Mouse (Mus musculus) thymus, postnatal 14 days (tissue): ENCODE data around the gene Sdccag8.
A peak's percentile ranks its signal among the peaks of the same experiment; 100 is the strongest.

Source experiments
- DNase-seq: peaks from one replicate; pipeline ENCODE4 v3.0.0; 2021

Sdccag8 gene

DNA sequence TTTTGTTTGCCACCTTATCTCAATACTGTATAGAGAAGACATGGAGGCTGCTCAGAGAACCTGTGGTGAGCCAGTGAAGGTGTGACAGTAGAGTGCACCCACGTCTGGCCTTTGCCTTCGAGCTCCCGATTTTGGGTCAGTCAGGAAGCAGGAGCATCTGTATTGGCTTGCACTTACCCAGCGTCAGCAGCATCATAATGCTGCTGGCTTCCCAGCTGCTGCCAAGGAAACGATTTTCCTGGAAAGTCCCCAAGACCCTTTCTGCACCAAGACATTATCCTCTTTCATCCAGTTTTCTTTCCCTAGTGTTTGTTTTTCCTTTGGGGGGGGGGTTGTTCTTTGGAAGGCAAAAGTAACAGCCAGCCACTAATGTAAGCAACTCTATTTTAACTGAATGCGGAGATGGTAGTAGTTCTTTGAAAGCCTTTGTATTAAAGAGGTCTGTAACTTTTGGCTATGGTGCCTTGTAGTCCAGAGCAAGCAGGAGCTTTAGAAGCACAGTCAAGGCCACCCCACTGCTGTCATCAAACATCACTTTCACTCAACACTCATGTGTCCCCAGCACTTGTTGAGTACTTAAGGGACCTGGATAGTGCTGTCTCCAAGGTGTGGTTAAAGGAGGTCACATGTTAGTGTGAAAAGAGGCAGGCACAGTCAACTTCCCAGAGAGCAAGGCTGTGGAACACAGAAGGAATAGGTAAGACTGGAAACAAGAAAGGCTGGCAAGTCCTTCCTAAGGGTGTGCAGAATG is 172.7 kb downstream of the Sdccag8 start:
- DNase-seq, result no peak

DNA sequence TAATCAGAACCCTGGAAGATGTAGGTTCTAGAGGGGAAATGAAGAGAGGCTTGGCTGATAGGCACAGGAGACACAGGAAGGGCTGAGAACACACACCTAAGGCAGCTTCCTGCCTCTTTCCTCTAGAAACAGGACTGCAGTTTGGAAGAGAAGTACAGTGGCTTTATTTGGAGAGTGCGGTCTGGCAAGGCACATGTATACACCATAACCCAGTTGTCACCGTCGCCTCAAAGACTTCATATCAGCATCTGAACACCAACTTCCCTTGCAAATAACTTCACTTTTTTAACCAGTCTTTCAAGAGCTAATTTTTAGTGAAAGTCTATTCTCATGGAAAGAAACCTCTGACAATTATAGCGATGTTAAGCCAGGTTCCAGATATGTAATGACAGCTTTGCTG is 177.0 kb downstream of the Sdccag8 start:
- no peak for DNase-seq

DNA sequence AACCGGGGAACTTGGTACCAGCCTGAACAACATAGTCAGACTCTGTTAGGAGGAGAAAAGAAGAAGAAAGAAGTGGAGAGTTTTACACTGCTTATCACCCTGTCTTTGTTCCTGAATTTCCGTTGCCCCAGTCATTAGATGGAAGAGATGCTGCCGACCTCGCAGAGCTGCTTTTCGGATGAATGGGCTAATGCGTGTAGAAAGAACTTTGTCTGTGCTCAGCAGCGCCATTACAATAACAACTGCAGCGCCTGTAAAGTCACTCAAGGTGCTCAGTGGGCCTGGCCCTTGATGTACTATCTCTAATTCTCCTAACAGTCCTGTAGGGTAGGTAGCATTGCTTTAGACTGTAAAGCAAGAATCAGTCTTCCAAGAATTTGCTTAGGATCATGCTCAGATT is 178.1 kb downstream of the Sdccag8 start:
- no peak for DNase-seq

DNA sequence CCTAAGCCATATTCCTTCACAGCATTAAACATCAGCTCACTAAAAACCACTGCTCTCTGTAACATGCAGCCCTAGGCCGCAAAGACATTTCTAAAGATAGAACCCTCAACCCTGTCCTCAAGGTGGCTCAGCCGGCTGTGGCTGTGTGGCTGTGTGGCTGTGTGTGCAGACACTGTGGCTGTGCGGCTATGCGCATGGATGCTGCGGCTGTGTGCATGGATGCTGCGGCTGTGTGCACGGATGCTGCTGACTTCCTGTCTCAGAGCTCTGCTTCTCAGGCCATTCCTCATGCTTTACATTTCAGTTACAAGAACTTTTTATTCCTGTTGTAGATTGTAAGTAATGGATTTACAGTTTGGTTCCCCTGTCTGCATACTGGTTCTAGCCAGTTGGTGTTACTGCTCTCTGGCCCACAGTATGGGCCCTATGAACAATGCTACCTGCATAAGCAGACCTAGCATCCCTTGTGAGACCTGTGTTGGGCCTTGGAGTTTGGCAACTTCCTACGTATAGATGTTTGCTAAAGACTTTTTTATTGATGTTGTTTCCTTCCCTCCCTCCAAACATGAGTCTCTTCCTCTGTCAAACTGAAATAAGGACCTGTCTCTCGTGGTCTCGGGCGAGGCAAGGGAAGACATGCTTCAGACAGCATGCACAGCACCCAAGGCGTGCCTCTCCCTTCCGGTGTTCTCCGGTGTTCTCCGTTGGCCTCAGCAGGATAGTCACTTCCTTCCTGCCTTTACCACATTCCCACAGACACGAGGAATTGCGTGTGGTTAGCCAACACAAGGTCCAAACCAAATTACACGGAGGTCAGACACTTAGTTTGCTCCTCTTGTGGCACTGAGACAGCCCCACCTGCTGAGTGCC is 178.9 kb downstream of the Sdccag8 start:
- peak; percentile 66 for DNase-seq

DNA sequence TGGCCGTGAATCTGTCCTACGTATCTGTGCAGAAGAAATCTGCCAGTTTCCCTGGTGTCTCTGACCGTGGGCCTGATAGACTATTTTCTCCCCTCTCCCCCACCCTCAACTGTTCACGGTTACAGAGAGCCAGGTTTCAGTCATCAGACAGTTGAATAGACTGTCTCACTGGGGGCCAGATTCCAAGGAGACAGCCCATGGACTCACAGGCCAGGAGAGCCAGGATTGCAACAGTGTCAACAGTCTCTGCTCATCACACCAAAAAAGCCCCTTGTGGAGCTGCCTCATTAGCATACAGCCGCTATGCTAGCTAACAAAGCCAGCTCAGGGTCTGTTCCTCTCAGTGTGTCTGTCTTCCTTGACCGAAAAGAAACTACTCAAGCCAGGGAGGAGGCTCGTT is 179.6 kb downstream of the Sdccag8 start:
- DNase-seq, result peak; percentile 43

DNA sequence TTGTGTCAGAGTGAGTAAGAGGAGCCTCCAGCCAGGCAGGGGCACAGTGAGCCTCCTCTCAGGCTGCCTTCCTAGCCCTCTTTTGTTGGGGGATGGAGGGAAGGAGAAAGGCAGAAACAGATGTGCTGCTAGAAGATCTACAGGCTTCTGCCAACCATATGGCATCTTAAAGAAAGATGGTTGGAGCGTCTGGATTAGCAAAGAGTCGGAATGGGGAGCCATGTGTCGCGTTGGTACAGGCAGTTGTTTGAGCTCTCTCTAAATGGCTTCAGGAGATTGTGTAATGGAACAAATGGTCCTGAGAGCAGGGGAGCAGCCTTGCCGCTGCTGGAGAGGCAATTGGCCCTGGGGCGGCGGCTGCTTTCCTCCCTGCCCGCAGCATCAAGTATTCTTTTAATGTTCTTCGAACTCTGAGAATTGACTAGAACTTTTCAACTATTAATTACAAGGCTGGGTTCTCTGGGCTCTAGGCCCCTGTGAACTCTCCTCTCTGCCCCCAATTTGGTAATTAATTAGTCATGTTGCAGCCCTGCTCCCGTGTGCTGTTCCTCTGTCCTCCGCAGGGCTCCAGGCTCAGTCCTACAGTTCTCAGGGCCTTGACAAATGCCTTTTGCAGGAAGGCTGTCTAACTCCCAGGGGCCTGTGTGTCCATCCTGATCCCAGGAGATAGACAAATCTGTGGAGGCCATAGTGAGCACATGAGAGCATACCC is 180.4 kb downstream of the Sdccag8 start:
- DNase-seq, result no peak

DNA sequence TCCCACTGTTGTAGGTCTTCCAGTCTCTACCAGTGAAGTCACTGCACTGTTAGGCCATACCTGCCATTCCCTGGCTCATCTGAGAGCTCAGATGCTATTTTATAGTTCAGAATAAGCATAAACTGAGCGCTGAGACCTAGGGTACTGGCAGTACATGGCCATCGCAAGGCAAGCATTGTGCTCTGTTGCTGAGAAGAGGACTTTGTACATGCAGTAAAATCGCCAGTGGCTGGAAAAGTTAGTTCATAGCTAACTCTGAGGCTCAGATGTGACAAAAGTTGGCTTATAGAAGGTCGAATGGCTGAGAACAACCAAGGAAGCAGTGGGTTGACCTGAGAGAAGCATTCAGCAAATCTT is 180.9 kb downstream of the Sdccag8 start:
- no peak for DNase-seq

DNA sequence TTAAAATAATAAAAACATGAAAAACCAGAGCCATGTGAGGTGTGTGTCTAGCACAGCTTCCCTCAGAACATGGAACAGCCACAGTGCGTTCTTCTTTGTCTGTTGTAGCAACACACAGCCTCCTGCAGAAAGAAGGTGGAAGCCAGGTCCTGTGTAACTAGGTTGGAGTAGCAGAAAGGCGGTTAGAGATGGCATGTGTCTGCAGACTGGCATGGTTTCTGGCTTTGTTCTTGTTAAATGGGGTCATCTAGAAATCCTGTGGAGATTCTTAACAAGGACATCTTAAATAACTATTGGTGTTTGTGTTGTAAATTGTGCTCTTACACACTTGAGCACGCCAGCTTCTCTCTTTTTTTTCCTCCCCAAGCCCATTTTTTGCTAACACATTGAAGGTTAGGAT is 181.7 kb downstream of the Sdccag8 start:
- DNase-seq, result no peak

DNA sequence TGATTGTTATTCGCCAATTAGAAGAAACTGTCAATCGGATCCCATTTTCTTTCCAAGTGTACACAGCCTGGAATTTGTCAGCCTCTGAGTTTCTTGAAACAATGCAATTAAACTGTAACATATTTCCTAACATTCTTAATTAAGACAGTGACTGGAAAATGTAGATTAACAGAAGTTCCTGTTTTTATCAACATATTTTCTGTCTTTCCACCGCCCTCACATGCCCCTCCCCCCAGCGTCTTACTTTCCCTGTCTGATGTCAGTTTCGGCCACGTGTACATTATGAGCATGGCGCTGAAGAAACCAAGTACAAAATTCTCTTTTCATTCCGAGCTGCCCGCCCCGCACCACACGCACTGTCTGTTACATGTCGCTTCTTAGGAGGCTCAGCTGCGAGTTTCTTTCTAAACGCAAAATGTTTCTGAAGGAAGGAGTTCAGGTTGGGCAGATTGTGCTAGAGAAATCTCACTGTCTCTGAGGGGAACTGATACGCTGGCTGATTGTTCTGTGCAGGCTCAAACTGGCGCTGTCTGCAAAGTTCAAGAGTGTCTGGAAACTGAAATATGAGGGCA is 182.3 kb downstream of the Sdccag8 start:
- peak; percentile 77 for DNase-seq

DNA sequence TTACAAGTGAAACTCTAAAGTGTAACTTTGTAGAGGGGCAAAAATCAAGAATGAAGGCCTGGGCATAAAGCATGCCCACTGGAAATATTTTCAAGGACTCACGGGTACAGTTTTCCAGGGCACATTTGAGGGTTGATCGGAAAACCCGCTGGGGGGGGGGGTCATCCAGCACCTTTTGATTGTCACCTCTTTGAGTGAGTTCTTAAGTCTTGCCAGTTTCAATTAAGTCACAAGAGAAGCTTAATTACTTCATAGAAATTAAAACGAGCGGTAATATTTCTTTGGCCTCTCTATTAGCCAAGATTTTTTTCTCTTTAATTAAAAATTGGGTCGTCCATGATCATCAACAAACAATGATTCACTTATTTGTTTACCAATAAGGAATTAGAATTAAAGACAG is 182.8 kb downstream of the Sdccag8 start:
- DNase-seq, result no peak

DNA sequence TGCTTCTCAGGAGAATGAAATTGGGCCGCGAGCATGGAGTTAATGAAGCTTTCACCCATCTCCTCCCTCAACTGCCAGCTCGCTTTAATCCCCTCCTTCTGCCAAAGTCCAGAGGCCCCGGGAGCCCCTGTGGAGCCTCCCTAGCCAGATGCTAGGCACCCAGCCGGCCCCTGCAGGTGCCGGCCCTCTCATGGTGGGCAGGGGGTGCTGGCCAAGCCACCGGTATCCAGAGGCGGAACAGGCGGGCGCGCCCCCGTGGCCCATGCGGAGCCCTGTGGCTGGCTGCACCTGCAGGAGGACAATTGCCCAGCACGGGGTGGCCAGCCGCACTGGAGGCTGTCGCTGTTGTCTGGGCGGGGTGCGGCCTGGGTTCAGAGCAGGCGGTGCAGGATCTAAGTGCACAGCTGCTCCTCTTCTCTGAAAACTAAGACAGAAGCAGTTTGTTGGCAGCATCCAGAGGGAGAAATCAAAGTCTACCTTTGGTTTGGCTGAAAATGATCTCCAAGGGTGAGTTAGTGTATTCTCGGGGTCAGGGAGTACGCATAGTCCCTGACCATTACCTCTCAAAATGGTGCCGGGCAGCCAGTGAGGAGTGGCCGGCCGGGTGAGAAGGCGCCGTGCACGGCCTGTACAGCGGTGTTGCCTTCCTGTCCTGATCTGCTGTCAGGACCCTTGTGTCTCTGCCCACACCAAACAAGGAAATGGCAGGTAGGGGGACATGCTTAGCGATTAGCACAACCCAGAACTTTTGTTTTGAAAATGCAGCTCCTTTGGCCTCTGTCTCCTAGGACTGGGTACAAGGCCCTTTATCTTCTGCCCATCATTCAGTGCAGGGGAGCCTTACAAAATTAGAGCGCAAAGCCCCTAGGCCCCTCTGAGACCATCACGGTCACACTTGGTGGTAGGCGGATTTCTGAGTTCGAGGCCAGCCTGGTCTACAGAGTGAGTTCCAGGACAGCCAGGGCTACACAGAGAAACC is 183.5 kb downstream of the Sdccag8 start:
- DNase-seq, result peak; percentile 34

DNA sequence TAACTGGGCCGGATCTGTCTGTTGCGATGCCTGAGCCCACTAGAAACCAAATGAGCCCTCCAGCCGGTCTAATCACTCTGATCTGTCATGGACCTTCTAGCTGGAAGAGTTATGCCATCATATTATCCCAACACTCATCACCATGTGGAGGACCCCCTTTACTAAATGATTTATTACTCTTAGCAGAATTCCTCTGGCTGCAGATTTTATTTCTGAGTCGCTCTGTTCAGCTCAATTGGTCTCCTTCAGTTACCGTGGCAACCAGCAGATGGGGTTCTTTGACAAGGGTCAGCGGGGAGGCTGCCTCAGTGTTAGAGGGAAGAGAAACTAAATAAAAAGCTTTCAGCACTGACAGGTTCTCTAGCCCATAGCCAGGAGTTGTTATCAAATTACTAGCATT is 184.6 kb downstream of the Sdccag8 start:
- DNase-seq, result no peak

DNA sequence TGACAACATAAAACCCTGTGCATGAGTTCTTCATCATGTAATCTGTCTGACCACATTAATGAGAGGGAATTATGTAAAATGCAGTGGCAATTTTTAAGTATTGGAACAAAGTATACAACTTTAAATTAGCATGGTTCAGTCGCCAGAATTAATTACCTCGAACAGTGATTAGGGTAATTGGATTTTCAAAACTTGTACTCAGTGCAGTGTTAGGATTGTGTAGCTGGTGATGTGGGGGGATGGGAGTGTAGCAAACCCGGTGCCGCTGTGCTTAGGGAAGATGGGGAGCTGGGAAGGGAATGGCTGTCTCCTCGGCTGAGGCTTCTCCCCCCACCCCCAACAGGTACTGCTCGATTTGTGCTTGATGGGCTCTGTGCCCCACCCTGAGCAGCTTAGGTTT is 188.5 kb downstream of the Sdccag8 start:
- no peak for DNase-seq

DNA sequence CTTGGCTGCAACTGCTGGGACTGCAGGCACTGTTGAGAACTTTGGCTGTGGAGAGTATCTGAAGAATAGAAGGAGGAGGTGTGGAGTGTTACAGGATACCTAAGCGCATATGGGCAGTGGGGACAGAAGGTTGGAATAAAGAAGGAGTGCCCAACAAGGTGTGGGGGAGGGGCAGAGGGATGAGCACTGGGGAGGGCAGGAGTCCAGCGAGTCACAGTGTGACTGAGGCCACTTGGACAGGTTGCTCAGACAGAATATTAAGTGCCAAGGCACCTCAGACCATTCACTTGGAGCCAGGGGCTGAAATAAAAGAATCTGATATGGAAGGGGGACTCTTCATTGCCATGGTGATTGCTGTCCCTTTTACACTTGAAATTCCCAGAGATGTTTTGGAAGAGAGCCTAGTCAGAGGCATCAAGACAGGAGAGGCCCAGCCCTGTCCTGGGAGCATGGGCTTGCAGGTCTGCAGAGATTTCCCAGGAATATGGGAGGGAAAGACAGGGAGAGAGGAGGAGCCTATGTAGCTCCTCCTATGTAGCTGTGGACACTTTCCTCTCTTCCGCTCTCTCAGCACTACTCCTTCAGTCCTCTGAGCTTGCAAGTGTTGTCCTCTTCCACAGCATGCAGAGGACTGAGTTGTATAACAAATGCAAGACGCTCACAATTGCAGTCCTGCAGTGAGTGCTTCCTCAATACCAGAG is 189.7 kb downstream of the Sdccag8 start:
- no peak for DNase-seq

DNA sequence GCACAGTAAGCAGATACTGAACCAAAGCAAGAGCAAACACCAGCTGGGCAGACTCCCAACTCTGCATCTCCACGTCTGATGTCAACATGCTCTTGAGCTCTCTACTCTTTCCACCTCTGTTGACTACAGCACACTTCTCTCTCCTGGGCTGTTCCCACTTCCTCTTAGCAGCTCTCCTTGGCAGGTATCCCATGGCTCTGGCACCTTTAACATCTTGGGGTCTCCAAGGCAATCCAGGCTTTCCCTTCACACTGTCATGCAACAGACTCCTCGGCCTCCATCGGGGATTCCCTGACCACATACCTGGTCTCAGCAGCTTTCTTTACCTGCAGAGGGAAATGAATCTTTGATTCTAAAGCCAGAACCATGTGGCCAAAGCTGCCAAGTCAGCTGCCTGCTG is 192.9 kb downstream of the Sdccag8 start:
- DNase-seq, result no peak

DNA sequence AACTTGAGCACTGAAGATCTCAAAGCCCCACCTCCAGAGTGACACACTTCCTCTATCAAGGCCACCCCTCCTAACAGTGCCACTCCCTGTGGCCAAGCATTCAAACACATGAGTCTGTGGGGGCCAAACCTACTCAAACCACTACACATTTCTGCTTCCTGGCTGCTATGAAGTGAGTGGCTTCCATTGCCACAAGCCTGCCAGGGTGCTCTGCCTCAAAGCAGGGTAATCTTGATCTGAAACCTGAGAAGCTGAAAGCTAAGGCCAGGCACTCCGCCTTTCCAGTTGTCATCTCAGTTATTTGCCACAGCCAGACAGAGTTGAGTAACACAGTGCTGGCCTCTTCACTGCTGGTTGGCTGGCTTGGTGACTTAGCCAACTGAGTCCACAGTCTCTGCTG is 194.3 kb downstream of the Sdccag8 start:
- no peak for DNase-seq

DNA sequence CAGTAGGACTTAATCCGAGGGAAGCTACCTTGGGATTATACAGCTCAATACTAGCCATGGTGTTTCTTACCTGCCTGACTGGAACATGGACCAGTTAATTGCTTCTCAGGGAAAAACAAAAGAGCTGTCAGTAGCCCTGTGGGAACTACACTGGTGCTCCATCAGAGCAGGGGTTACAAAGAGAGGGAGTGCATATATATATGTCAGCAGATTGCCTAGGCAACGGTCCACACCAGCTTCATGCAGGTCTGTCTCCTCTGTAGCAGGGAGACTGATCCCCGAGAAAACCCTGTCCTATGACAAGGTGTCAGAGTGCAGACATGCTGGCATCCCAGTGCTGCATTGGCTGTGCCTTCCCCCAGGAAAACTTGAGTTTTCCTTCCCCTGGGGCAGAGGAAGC is 195.6 kb downstream of the Sdccag8 start:
- no peak for DNase-seq

DNA sequence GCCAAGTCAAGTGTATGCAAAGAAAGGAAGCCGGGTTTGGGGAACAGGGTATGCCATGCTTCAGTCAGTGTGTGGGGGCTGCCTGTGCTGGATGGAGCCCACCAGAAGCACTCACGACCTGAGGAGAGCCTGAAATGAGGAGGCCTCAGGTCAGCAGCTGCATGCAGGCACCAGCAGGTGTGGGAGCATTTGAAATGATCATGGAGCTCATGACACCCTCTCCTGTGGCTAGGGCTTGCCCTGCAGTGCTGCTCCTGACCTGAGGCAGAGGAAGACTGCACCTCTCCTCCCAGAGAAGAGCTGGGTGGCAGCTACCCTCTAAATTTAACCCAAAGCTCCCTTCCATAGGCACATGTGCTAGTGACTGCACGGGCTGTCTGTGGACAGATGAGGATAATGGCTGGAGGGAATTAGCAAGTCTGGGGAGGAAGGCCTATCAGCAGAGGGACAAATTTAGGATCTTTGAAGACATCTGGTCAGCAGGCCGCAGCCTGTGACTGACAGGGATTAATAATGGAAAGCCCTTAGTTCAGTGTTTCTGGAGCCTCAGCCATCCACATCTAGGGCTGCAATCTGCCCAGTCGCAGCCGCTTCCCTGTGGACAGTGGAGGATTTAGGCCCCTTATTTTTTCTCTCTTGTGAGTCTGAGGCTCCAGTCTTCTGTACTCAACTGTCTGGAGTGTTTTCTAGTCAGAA is 196.3 kb downstream of the Sdccag8 start:
- DNase-seq, result no peak

DNA sequence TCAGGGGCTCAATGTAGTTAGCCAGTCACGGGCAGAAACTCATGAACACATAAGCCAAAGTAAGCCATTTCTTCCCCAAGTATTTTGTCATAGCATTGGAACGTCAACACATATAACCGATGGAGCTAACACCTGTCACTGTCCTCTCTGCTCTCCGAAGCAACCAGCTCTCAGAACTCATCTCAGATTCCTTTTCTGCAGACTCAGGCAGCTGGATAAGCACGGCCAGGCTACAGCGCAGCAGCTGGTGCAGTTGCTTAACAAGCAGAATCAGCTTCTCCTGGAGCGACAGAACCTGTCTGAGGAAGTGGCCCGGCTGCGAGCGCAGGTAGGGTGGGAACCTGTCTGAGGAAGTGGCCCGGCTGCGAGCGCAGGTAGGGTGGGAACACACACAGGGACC is 197.2 kb downstream of the Sdccag8 start:
- DNase-seq, result no peak

DNA sequence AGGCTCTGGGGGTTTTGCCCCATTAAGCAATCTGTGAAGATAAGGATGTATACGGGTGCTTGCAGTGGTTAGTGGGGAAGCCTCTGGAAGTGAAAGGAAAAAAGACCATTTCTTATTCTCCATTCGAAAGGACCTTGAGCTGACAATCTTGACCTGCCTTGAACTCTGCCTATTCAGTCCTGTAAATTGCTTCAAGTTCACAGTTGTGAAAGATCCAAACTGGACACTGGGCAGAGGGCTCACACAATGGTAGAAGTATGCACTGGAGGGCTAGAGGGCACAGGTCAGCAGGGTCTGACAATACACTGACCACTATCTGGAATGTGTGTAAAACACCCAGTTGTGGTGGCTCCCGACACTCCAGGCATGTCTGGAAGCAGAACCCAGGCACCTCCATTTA is 198.3 kb downstream of the Sdccag8 start:
- no peak for DNase-seq

DNA sequence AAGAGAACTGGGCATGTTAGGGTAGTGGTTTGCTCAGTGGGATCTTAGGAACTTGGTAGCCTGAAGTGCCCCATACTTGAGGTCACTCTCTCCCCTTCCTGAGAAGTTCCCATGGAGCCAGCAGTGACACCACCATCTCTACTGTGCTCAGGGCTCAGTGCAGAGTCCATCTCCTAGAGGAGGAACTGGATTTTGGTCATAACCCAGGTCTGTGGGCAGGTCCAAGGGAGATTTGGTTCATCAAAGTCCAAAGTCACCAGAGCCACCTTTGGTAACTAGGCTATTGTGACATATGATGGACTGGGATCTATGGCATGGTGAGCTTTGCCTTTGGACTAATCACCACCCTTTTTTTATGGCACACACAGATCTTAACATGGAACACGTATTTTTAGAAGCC is 198.9 kb downstream of the Sdccag8 start:
- no peak for DNase-seq
